Mouse (Mus musculus): ENCODE results near the gene Thumpd2.

DNA sequence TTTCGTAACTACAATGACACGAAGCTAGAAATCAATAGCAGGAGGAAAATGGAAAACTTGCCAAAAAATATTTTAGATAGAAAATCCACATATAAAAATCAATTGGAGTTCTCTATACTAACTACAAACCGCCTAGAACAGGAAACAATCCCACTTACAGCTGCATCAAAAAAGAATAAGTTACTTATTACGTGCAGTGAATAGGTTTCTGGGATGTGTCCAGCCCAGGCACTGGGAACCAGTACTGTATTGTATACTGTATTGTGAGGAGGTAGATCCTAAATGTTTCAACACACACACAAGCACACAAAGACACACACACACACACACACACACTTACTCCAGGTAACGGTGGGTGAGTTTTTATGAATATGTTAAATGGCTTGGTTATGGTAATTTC, 87.6 kb downstream of the Thumpd2 start:
- no peak for TF ChIP-seq POLR2A (IDR thresholded peaks at IDR 0.05; ENCODE audit: borderline replicate concordance, control insufficient read depth, low read depth, low read length)
- TF ChIP-seq CTCF (IDR thresholded peaks at IDR 0.05; ENCODE audit: control insufficient read depth, insufficient read depth, low read length): no peak
